Mouse (Mus musculus) small intestine, adult 2 months (tissue): ENCODE data around the gene Trp73.

Experiments
- CTCF ChIP-seq: fragments of 200-500 bp; IDR thresholded peaks from 2 replicates; pipeline ENCODE4 v1.5.1; 2012; ENCODE audit warnings: low read depth, mild to moderate bottlenecking, control low read depth, inconsistent platforms, low read length, moderate library complexity, mixed read lengths; ENCODE audit not compliant: insufficient replicate concordance, insufficient read length; ENCODE audit errors: extremely low read depth
- POLR2A ChIP-seq: fragments of 200-500 bp; IDR thresholded peaks from 2 replicates; pipeline ENCODE4 v1.6.1; 2012; ENCODE audit warnings: low read depth, mild to moderate bottlenecking, control low read depth, inconsistent platforms, low read length, moderate library complexity

DNA sequence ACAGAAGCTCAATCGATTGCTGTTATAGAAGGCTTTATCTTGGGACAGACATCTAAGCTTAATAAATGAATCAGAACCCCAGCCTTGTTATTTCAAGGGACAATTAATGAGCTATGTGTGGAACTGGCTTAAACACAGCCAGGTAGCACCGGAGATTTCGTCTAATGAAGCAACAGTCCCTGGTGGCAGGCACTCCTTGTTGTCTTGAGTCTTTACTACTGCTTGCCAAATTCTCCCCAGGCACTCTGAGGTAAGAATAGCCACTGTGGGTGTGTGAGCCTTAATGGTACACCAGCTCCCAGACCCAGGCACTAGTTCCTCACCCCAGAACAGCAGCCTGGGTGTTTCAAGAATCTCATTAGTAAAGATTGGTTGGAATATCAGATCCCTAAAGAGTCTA is 88.6 kb downstream of the Trp73 start:
- TF ChIP-seq CTCF (no peak), POLR2A (no peak)
